22 mouse cellular contexts compared by ENCODE assay signal in genomic region chr12:86934748-86935147, GRCm38 (mm10). TPM values are rescaled to one million over a fixed set of nuclear protein-coding genes. Genes with fewer than 3 reads are reported as not detected.
"Had no signal": no experiment of that assay in that cellular context is flagged by ENCODE, and none has a peak within 500 bp of the region (broad histone marks: within the 10 kb centered on the region; RNA-seq: fewer than 3 reads in every experiment).

No protein-coding gene starts in this region.

- H3K4me3 ChIP-seq: layer of hippocampus, adult 2 months; left cerebral cortex, adult 2 months; liver, embryonic 13.5 days; midbrain, embryonic 12.5 days; midbrain, embryonic 15.5 days; neural tube, embryonic 12.5 days; neural tube, embryonic 15.5 days; stomach, embryonic 15.5 days had no signal

- H3K36me3 ChIP-seq: liver, embryonic 13.5 days; midbrain, embryonic 12.5 days; midbrain, embryonic 15.5 days; neural tube, embryonic 12.5 days; neural tube, embryonic 15.5 days; stomach, embryonic 15.5 days had no signal

- H3K4me2 ChIP-seq: liver, embryonic 13.5 days; midbrain, embryonic 12.5 days; midbrain, embryonic 15.5 days; neural tube, embryonic 12.5 days; neural tube, embryonic 15.5 days; stomach, embryonic 15.5 days had no signal

- H3K9me3 ChIP-seq: liver, embryonic 13.5 days; midbrain, embryonic 12.5 days; midbrain, embryonic 15.5 days; neural tube, embryonic 12.5 days; neural tube, embryonic 15.5 days; stomach, embryonic 15.5 days had no signal

- H3K4me1 ChIP-seq: liver, embryonic 13.5 days had no signal

- H3K27ac ChIP-seq: kidney, postnatal 0 days; layer of hippocampus, adult 2 months; left cerebral cortex, adult 2 months; liver, embryonic 13.5 days; midbrain, embryonic 12.5 days; midbrain, embryonic 15.5 days; neural tube, embryonic 12.5 days; neural tube, embryonic 15.5 days; stomach, embryonic 15.5 days had no signal

- ATAC-seq: midbrain, embryonic 15.5 days had no signal

- H3K27me3 ChIP-seq: midbrain, embryonic 15.5 days; neural tube, embryonic 12.5 days; neural tube, embryonic 15.5 days; stomach, embryonic 15.5 days had no signal

- H3K9ac ChIP-seq: liver, embryonic 13.5 days; midbrain, embryonic 12.5 days; midbrain, embryonic 15.5 days; neural tube, embryonic 12.5 days; neural tube, embryonic 15.5 days; stomach, embryonic 15.5 days had no signal

- DNase-seq: layer of hippocampus, adult 9-11 months; liver, embryonic 13.5 days; lung, adult 2 months; lung, postnatal 14 days; right cerebral cortex, adult 18-20 months; right cerebral cortex, postnatal 14 days; spleen, adult 18-20 months; thymus, postnatal 36 days had no signal

RNA-seq across cellular contexts. Expression of gene Zdhhc22, which starts 55.5 kb away (rescaled TPM):
- total RNA-seq: liver, adult 2 months; megakaryocyte progenitor cell, adult 5-6 weeks had no signal
- polyA plus RNA-seq: kidney, embryonic 14.5 days; large intestine, adult 2 months; liver, adult 2 months; liver, embryonic 13.5 days; liver, embryonic 16.5 days; lung, adult 2 months; urinary bladder, adult 2 months had no signal
